Mouse (Mus musculus): Measurements from ENCODE around the gene Dnah5. TPM values are rescaled to one million over a fixed set of nuclear protein-coding genes. Genes with fewer than 3 reads are reported as not detected.

Dnah5 gene
- polyA plus RNA-seq (2015; fragmentation: Nextera tagmentation; extraction: Ambion mirVana): 0.25 and 0.27 TPM in 2 replicates

GRCm38 (mm10) chr15:28203111-28204075 lies at the start of gene Dnah5:
Gene Dnah5 (plus strand): TSS chr15:28203752.
- H3K4me1 ChIP-seq: no peaks in the 10 kb centered on the region
- H3K27me3 ChIP-seq (replicated peaks): no peaks in the 10 kb centered on the region; the same call in 1 of the 2 replicates
- no peak within 1 kb of the TSS for H3K9ac ChIP-seq
- ATAC-seq (replicated peaks): no peak
- no peaks in the 10 kb centered on the region for H3K36me3 ChIP-seq (replicated peaks)
- H3K9me3 ChIP-seq: no peaks in the 10 kb centered on the region
- no peak within 1 kb of the TSS for H3K4me3 ChIP-seq
- no peak within 1 kb of the TSS for H3K27ac ChIP-seq
- WGBS: 57% methylated on average over 20 of the region's 20 CpGs
- no peak within 1 kb of the TSS for H3K4me2 ChIP-seq

GRCm38 (mm10) chr15:28154822-28155501 lies 48.6 kb upstream of the Dnah5 start:
- Histone ChIP-seq H3K27me3 (replicated peaks) (0 out of 2 replicates have a peak, but pooled peaks cover 3% of the 10 kb centered on the region), H3K4me1 (peaks cover 25% of the 10 kb centered on the region), H3K4me3 (peak overlapping the region; percentile 42), H3K9ac (peak overlapping the region; percentile 50), H3K36me3 (replicated peaks) (no peaks in the 10 kb centered on the region), H3K27ac (no peak overlapping the region), H3K9me3 (no peaks in the 10 kb centered on the region), H3K4me2 (peak overlapping the region; percentile 94)
- 5% methylated on average over 27 of the region's 27 CpGs for WGBS
- peak; percentile 91 for ATAC-seq (replicated peaks)

- Histone ChIP-seq H3K27me3 (replicated peaks) (0 out of 2 replicates have a peak, but pooled peaks cover 3% of the 10 kb centered on the region), H3K4me3 (peak overlapping the region; percentile 38), H3K9ac (0 out of 2 replicates have a peak overlapping the region, but pooled peaks have one; percentile 27), H3K27ac (no peak overlapping the region), H3K36me3 (replicated peaks) (no peaks in the 10 kb centered on the region), H3K4me1 (peaks cover 25% of the 10 kb centered on the region), H3K9me3 (no peaks in the 10 kb centered on the region), H3K4me2 (peak overlapping the region; percentile 73)
- 2% methylated on average over 19 of the region's 19 CpGs for WGBS
- peak; percentile 48; the same call in 1 of the 2 replicates for ATAC-seq (replicated peaks)
Measured at GRCm38 (mm10) chr15:28158771-28159489, 44.6 kb upstream of the Dnah5 start.

- H3K9me3 ChIP-seq: no peaks in the 10 kb centered on the region
Measured at GRCm38 (mm10) chr15:28162291-28162690, 41.3 kb upstream of the Dnah5 start.

DNA sequence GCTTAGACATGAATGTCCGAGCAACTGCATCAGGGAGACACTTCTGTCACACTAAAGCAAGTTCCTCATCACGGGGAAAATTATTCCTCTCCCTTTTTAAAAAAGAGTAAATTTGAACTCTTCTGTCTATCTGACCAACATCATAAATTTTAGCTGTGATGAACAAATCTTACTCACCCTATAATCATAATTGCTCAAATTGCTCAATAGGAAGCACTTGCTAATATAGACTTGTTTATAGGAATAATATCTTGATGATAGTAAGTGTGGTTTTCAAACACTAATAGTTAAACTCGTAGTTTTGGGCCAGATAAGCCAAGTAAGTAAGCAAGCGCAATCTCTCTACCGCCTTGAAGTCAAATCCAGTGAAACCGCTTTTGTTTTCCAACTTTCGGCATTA lies 38.3 kb upstream of the Dnah5 start:
- Histone ChIP-seq H3K9me3 (no peaks in the 10 kb centered on the region), H3K9ac (no peak overlapping the region), H3K36me3 (replicated peaks) (no peaks in the 10 kb centered on the region), H3K4me2 (no peak overlapping the region), H3K4me3 (no peak overlapping the region), H3K27ac (no peak overlapping the region), H3K4me1 (no peaks in the 10 kb centered on the region), H3K27me3 (replicated peaks) (no peaks in the 10 kb centered on the region)
- 92% methylated on average over 7 of the region's 7 CpGs for WGBS
- no peak for ATAC-seq (replicated peaks)

More at GRCm38 (mm10) chr15:28162291-28162690, 41.3 kb upstream of the Dnah5 start:
- no peak overlapping the region for H3K4me2 ChIP-seq
- H3K9ac ChIP-seq: no peak overlapping the region
- H3K27me3 ChIP-seq (replicated peaks): no peaks in the 10 kb centered on the region
- 80% methylated on average over 2 of the region's 2 CpGs for WGBS
- no peaks in the 10 kb centered on the region for H3K36me3 ChIP-seq (replicated peaks)
- no peak overlapping the region for H3K27ac ChIP-seq
- peaks cover 11% of the 10 kb centered on the region for H3K4me1 ChIP-seq
- H3K4me3 ChIP-seq: no peak overlapping the region
- ATAC-seq (replicated peaks): no peak

DNA sequence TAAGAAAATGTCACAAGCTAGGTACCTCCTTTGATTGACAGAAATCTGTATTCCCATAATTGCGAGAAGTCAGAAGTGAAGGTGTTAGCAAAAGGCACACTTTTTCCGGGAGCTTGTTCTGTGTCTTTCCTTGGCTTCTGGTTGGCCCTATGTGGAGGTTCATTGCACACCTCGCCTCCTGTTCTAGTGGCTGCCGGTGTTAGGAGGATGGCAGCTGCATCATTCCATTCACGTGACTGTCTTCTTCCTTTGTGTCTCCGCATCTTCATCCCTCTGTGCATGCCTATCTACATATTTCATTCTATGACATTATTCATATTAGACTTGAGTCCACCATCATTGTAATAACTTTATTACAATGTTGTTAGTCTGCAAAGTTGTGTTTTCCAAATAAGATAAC lies 37.5 kb upstream of the Dnah5 start:
- WGBS: 87% methylated on average over 6 of the region's 6 CpGs
- Histone ChIP-seq H3K27ac (no peak overlapping the region), H3K4me1 (no peaks in the 10 kb centered on the region), H3K4me2 (no peak overlapping the region), H3K4me3 (no peak overlapping the region), H3K36me3 (replicated peaks) (no peaks in the 10 kb centered on the region), H3K27me3 (replicated peaks) (no peaks in the 10 kb centered on the region), H3K9ac (no peak overlapping the region), H3K9me3 (no peaks in the 10 kb centered on the region)
- no peak for ATAC-seq (replicated peaks)

DNA sequence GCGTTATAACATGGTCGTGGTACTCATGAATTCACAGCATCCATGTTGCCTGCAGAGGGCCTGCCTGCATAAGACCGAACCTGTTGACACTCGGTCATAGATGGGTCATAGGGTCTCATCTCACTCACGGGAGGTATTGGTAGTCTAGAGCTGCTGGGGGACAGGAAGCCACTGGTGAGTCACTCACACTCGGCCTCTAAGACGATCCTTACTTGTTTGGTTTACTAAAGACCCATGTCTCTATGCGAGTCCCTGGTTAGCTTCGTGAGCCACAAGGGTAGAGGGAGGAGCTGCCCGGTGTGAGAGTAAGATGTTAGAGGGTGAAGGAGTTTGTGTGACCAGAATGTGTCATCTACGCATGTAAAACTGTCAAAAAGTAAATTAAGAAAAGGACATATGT lies 24.6 kb upstream of the Dnah5 start:
- H3K4me1 ChIP-seq: peaks cover 4% of the 10 kb centered on the region
- H3K27me3 ChIP-seq (replicated peaks): no peaks in the 10 kb centered on the region
- H3K4me3 ChIP-seq: no peak overlapping the region
- 93% methylated on average over 11 of the region's 11 CpGs for WGBS
- H3K9ac ChIP-seq: no peak overlapping the region
- no peak overlapping the region for H3K4me2 ChIP-seq
- no peaks in the 10 kb centered on the region for H3K9me3 ChIP-seq
- no peak overlapping the region for H3K27ac ChIP-seq
- H3K36me3 ChIP-seq (replicated peaks): no peaks in the 10 kb centered on the region
- no peak for ATAC-seq (replicated peaks)

DNA sequence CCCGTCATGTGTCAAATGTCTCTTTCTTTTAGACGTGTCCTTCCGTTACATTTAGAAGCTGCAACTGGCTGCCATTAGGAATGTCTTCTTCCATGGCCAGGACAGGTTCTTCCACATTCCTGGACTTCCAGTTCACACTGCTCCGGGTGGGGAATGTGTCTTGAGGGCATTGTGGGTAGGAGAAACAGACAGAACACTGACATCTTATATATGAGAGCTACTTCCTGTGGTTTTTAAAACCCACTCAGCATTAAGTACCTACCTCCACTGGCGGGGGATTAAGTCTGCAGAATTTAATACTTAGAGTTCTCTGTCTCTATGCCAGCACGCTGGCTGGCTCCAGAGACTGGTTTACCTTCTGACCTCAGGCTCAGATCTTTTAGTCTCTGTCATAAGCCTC lies 24.0 kb upstream of the Dnah5 start:
- 88% methylated on average over 6 of the region's 6 CpGs for WGBS
- no peak for ATAC-seq (replicated peaks)
- no peak overlapping the region for H3K27ac ChIP-seq
- H3K36me3 ChIP-seq (replicated peaks): no peaks in the 10 kb centered on the region
- H3K9me3 ChIP-seq: no peaks in the 10 kb centered on the region
- H3K4me3 ChIP-seq: no peak overlapping the region
- peaks cover 4% of the 10 kb centered on the region for H3K4me1 ChIP-seq
- H3K9ac ChIP-seq: no peak overlapping the region
- no peaks in the 10 kb centered on the region for H3K27me3 ChIP-seq (replicated peaks)
- H3K4me2 ChIP-seq: no peak overlapping the region

GRCm38 (mm10) chr15:28181862-28182261 lies 21.7 kb upstream of the Dnah5 start:
- Histone ChIP-seq H3K4me3 (peak overlapping the region; percentile 41), H3K9ac (0 out of 2 replicates have a peak overlapping the region, but pooled peaks have one; percentile 26), H3K9me3 (no peaks in the 10 kb centered on the region), H3K27me3 (replicated peaks) (no peaks in the 10 kb centered on the region), H3K4me1 (peaks cover 4% of the 10 kb centered on the region), H3K27ac (no peak overlapping the region), H3K36me3 (replicated peaks) (no peaks in the 10 kb centered on the region), H3K4me2 (peak overlapping the region; percentile 82)
- 6% methylated on average over 10 of the region's 10 CpGs for WGBS
- peak; percentile 85 for ATAC-seq (replicated peaks)

GRCm38 (mm10) chr15:28182567-28182966 lies 21.0 kb upstream of the Dnah5 start:
- H3K9me3 ChIP-seq: no peaks in the 10 kb centered on the region
- no peaks in the 10 kb centered on the region for H3K36me3 ChIP-seq (replicated peaks)
- no peak overlapping the region for H3K27ac ChIP-seq
- H3K27me3 ChIP-seq (replicated peaks): no peaks in the 10 kb centered on the region
- peaks cover 4% of the 10 kb centered on the region for H3K4me1 ChIP-seq
- ATAC-seq (replicated peaks): peak; percentile 46; the same call in 1 of the 2 replicates
- H3K4me2 ChIP-seq: no peak overlapping the region
- no peak overlapping the region for H3K4me3 ChIP-seq
- WGBS: 58% methylated on average over 3 of the region's 3 CpGs
- H3K9ac ChIP-seq: no peak overlapping the region

DNA sequence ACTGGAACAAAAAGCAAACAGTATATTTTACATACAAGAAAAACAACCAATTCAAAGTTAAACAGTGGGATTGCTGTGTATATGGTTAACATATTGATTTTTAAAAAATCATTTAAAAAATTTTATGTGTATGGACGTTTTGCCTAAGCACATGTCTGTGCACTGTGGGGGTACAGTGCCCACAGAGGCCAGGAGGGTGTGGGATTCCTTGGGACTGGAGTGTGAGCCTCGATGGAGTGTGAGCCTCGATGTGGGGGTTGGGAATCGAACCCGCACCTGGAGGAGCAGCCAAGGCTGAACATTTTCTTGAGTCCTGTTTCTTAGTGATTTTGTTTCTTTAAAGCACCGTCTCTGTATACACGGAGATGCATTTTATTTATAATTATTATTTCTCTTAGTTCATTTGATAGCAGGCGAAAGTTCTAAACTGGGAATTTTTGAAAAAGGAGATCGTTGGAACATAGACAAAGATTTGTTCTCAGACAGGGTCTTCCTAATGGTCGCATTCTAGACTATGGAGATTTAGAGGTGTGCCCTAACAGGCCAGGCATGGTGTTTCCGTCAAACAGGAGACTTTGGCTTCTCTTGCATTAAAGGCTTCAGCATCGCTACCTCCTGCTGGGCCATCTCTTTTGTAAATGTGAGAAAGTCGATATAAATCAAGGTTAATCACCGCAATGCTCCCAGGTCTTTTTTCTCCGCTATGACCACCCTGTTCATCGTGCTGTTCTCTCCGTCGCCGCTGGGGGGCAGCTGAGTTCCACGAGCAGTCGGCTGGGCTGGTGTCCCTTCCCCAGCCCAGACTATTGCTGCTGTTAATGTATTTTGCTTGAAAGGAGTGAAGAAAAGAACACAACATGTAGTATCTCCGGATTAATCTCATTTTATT lies 15.8 kb upstream of the Dnah5 start:
- H3K27me3 ChIP-seq (replicated peaks): no peaks in the 10 kb centered on the region
- H3K27ac ChIP-seq: 0 out of 2 replicates have a peak overlapping the region, but pooled peaks have one; percentile 42
- ATAC-seq (replicated peaks): peak; percentile 86
- no peaks in the 10 kb centered on the region for H3K36me3 ChIP-seq (replicated peaks)
- no peak overlapping the region for H3K9ac ChIP-seq
- H3K4me3 ChIP-seq: peak overlapping the region; percentile 15; the same call in 1 of the 2 replicates
- H3K4me1 ChIP-seq: peaks cover 5% of the 10 kb centered on the region
- peak overlapping the region; percentile 36 for H3K4me2 ChIP-seq
- no peaks in the 10 kb centered on the region for H3K9me3 ChIP-seq
- 26% methylated on average over 22 of the region's 22 CpGs for WGBS

All from midbrain, embryonic 15.5 days (tissue).